Mouse (Mus musculus) bone marrow, adult 2 months (tissue): ENCODE results near the gene Ryr3. TPM values are rescaled to one million over a fixed set of nuclear protein-coding genes. Genes with fewer than 3 reads are reported as not detected.

Experiments used
- H3K27ac ChIP-seq: fragments of 200-500 bp; 2 replicates; pipeline ENCODE4 v1.5.1; 2012; ENCODE audit warnings: low read depth, mild to moderate bottlenecking, control low read depth, inconsistent platforms, low read length; ENCODE audit not compliant: control insufficient read depth, poor library complexity, insufficient read depth
- H3K4me1 ChIP-seq: fragments of 200-500 bp; 2 replicates; pipeline ENCODE4 v1.6.1; 2011; ENCODE audit warnings: low read length; ENCODE audit not compliant: control insufficient read depth, insufficient read depth
- H3K4me3 ChIP-seq: fragments of 200-500 bp; replicated peaks from 2 replicates; pipeline ENCODE3; 2011; ENCODE audit warnings: mild to moderate bottlenecking, low read depth, low read length, control low read depth; ENCODE audit not compliant: control insufficient read depth
- CTCF ChIP-seq: fragments of 200-500 bp; IDR thresholded peaks from 2 replicates; pipeline ENCODE4 v1.5.1; 2011; ENCODE audit warnings: low read length, control low read depth; ENCODE audit not compliant: control insufficient read depth, insufficient read depth
- POLR2A ChIP-seq: fragments of 200-500 bp; IDR thresholded peaks from 2 replicates; pipeline ENCODE4 v1.6.1; 2011; ENCODE audit warnings: low read depth, mild to moderate bottlenecking, control low read depth, low read length, borderline replicate concordance; ENCODE audit not compliant: control insufficient read depth
- WGBS: fragments of 180-500 bp; shearing (Covaris S2); methylation state at CpG from one replicate; pipeline ENCODE4 v1.1.7; 2018; 5-methylcytosine and 5-hydroxymethylcytosine counted together
- polyA plus RNA-seq: library from polyadenylated mRNA; stranded (reverse); fragments of >200 nt; gene quantifications from 2 replicates; pipeline ENCODE4 v1.2.4, GENCODE M21; 2011; ENCODE audit warnings: low replicate concordance; ENCODE audit not compliant: missing spikeins, insufficient read depth, insufficient read length

The Ryr3 gene
- polyA plus RNA-seq, 1 experiment, result 0.10 TPM

DNA sequence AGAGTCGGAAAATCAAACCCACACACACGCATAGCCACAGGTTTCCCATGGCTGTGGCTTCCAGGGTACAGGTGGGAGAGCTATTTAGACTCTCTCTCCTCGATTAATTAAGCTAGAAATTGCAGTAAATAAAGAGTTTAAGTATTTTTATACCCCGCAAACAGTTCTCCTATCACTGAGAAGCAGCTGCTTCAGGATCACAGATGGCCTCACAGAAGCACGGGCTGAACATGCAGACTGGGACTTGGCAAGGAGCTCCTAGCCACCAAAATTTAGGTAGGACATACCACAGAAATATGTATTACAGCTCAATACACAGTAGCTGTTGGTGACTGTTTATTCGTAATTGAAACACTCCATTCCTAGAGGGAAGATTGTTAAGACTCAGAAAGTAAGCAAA, 14.0 kb downstream of the Ryr3 start:
- Histone ChIP-seq H3K27ac (no peak overlapping the region), H3K4me1 (no peaks in the 10 kb centered on the region), H3K4me3 (no peak overlapping the region)
- no peak for TF ChIP-seq POLR2A
- TF ChIP-seq CTCF, result no peak
- 68% methylated on average over 6 of the region's 6 CpGs for WGBS

GRCm38 (mm10) chr2:113199030-113199679, 17.7 kb downstream of the Ryr3 start:
- no peak overlapping the region for H3K27ac ChIP-seq
- WGBS, result 75% methylated on average over 2 of the region's 2 CpGs
- TF ChIP-seq CTCF, result no peak
- no peak for TF ChIP-seq POLR2A
- H3K4me3 ChIP-seq, result no peak overlapping the region
- no peaks in the 10 kb centered on the region for H3K4me1 ChIP-seq

- Histone ChIP-seq H3K27ac (no peak overlapping the region), H3K4me3 (no peak overlapping the region), H3K4me1 (no peaks in the 10 kb centered on the region)
- WGBS, result 69% methylated on average over 6 of the region's 6 CpGs
- TF ChIP-seq POLR2A (no peak), CTCF (no peak)
These were observed 29.7 kb downstream of the Ryr3 start for GRCm38 (mm10) chr2:113187158-113187557.

DNA sequence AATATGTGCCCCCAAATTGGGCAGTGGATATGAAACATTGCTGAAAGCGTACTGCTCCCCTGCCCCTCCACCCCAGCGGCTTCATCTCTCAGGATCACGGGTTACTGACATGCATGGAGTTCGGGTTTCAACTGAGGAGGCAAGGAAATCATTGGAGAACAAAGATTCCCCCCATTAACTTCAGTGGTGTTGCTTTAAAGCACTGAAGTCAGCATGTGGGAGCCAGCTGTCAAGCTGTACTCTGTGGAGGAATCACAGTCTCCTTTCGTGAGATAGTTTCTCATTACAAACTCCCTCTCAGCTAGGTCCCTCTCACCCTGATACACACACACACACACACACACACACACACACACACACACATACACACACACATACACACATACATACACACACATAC, 35.2 kb downstream of the Ryr3 start:
- no peak for TF ChIP-seq POLR2A
- no peak for TF ChIP-seq CTCF
- Histone ChIP-seq H3K27ac (no peak overlapping the region), H3K4me1 (no peaks in the 10 kb centered on the region), H3K4me3 (no peak overlapping the region)
- WGBS, result 58% methylated on average over 5 of the region's 5 CpGs

DNA sequence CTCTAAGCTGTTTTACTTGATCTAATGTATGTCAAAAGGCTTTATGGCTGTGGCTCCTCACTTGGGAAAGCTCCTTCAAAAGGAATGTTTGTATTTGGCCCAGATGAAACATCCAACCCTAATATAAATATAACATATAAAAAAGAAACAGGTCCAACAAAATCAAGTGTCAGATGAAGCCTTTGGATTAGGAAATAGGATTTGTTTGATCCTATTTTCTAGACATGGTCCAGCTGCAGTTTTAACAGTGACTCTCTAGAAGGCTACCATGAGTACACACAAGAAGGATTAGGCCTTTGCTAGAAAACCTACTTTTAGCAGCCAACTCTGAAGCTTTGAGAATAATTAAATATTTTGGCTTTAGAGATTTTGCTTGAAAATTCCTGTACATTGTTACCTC, 38.8 kb downstream of the Ryr3 start:
- Histone ChIP-seq H3K4me1 (no peaks in the 10 kb centered on the region), H3K4me3 (no peak overlapping the region), H3K27ac (no peak overlapping the region)
- no peak for TF ChIP-seq POLR2A
- no peak for TF ChIP-seq CTCF

DNA sequence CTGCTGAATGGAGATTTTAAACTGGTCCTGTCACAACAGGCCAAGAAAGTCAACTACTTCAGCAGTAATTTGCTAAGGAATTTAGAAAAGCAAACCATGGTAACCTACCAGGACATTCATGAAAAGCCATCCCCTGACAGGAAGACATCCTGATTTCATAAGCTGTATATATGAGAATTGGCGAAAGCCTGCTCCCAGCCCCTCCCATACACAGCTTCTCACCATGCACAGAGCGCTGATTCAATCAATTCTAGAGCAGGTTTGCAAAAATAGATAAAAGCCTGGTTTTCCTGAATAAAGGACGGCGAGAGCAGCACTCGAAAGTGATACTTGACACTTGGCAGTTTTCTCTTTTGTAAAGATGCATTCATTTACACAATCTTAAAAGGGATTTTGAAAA, 40.6 kb downstream of the Ryr3 start:
- WGBS, result 70% methylated on average over 5 of the region's 5 CpGs
- Histone ChIP-seq H3K4me1 (no peaks in the 10 kb centered on the region), H3K27ac (no peak overlapping the region), H3K4me3 (no peak overlapping the region)
- TF ChIP-seq CTCF (no peak), POLR2A (no peak)

- Histone ChIP-seq H3K4me1 (no peaks in the 10 kb centered on the region), H3K27ac (no peak overlapping the region), H3K4me3 (no peak overlapping the region)
- no peak for TF ChIP-seq CTCF
- no peak for TF ChIP-seq POLR2A
- WGBS, result 83% methylated on average over 4 of the region's 4 CpGs
These were observed 48.8 kb downstream of the Ryr3 start for GRCm38 (mm10) chr2:113168096-113168495.

GRCm38 (mm10) chr2:113161494-113161893, 55.4 kb downstream of the Ryr3 start:
- Histone ChIP-seq H3K4me3 (no peak overlapping the region), H3K27ac (no peak overlapping the region), H3K4me1 (no peaks in the 10 kb centered on the region)
- 77% methylated on average over 5 of the region's 5 CpGs for WGBS
- TF ChIP-seq CTCF (no peak), POLR2A (no peak)

GRCm38 (mm10) chr2:113137766-113138165, 79.1 kb downstream of the Ryr3 start:
- TF ChIP-seq CTCF, result no peak
- no peak for TF ChIP-seq POLR2A
- H3K27ac ChIP-seq, result no peak overlapping the region
- no peak overlapping the region for H3K4me3 ChIP-seq
- WGBS, result 63% methylated on average over 3 of the region's 3 CpGs
- no peaks in the 10 kb centered on the region for H3K4me1 ChIP-seq
